Mouse (Mus musculus) adrenal gland, adult 18-20 months (tissue): ENCODE measurements around the gene Zdhhc1. TPM values are rescaled to one million over a fixed set of nuclear protein-coding genes. Genes with fewer than 3 reads are reported as not detected.

Experiments used
- total RNA-seq, 2 experiments: library from RNA; stranded (reverse); gene quantifications; 1 replicate in 1 of 2; 2 replicates in 1 of 2; pipeline ENCODE4 v1.2.3; 2021

Gene Zdhhc1
- total RNA-seq, 2 experiments from 2014 or later: 18.1 to 18.3 TPM

Other genes with a start within 250 kb of the Zdhhc1 start
- gene B3gnt9, start 241.7 kb downstream of the Zdhhc1 start, total RNA-seq: 1 to 10 TPM; 2.7 to 3.2 TPM
- gene Tradd, start 232.3 kb downstream of the Zdhhc1 start, total RNA-seq: 10 to 100 TPM; 13.1 to 15.5 TPM
- 1 to 10 TPM; 3.7 to 4.3 TPM for gene Fbxl8, start 232.3 kb downstream of the Zdhhc1 start, total RNA-seq
- gene Hsf4, start 227.1 kb downstream of the Zdhhc1 start, total RNA-seq: 1 to 10 TPM; 2.2 to 4.3 TPM
- 10 to 100 TPM in 1 of 2 experiments, 1 to 10 TPM in 1; 6.7 to 20.3 TPM for gene Nol3, start 220.8 kb downstream of the Zdhhc1 start, total RNA-seq
- 1 to 10 TPM; 2.2 to 2.8 TPM for gene 4931428F04Rik, start 207.0 kb downstream of the Zdhhc1 start, total RNA-seq
- gene Exoc3l, start 200.8 kb downstream of the Zdhhc1 start, total RNA-seq: 10 to 100 TPM; 15.6 to 17.2 TPM
- gene E2f4, start 199.2 kb downstream of the Zdhhc1 start, total RNA-seq: 10 to 100 TPM; 43.2 to 44.9 TPM
- 1 to 10 TPM; 4.5 to 6.9 TPM for gene Elmo3, start 191.3 kb downstream of the Zdhhc1 start, total RNA-seq
- 1 to 10 TPM; 3.1 to 3.8 TPM for gene Lrrc29, start 170.6 kb downstream of the Zdhhc1 start, total RNA-seq
- 10 to 100 TPM; 55.6 to 69.6 TPM for gene Tmem208, start 170.5 kb downstream of the Zdhhc1 start, total RNA-seq
- gene Fhod1, start 148.9 kb downstream of the Zdhhc1 start, total RNA-seq: 1 to 10 TPM; 8.3 to 8.6 TPM
- gene Slc9a5, start 148.1 kb downstream of the Zdhhc1 start, total RNA-seq: under 1 TPM; 0.58 to 0.93 TPM
- under 1 TPM; 0.17 to 0.67 TPM for gene Plekhg4, start 123.6 kb downstream of the Zdhhc1 start, total RNA-seq
- gene Kctd19, start 83.4 kb downstream of the Zdhhc1 start, total RNA-seq: under 1 TPM in 1 of 2 experiments, not detected in 1; 0.13 TPM
- gene Lrrc36, start 83.3 kb downstream of the Zdhhc1 start, total RNA-seq: 1 to 10 TPM; 3.3 to 4.5 TPM
- 10 to 100 TPM; 24.0 to 43.0 TPM for gene Tppp3, start 25.4 kb downstream of the Zdhhc1 start, total RNA-seq
- under 1 TPM; 0.16 to 0.53 TPM for gene Hsd11b2, start 21.9 kb upstream of the Zdhhc1 start, total RNA-seq
- 100 to 1,000 TPM; 118 to 121 TPM for gene Atp6v0d1, start 69.1 kb upstream of the Zdhhc1 start, total RNA-seq
- gene Ripor1, start 108.4 kb upstream of the Zdhhc1 start, total RNA-seq: 10 to 100 TPM; 25.9 to 32.9 TPM
- gene Ctcf, start 139.7 kb upstream of the Zdhhc1 start, total RNA-seq: 10 to 100 TPM; 54.2 to 55.2 TPM
- gene Agrp, start 140.5 kb upstream of the Zdhhc1 start, total RNA-seq: 1 to 10 TPM; 3.3 to 5.3 TPM
- 1 to 10 TPM; 2.0 to 2.9 TPM for gene Carmil2, start 189.4 kb upstream of the Zdhhc1 start, total RNA-seq
- gene Acd, start 204.2 kb upstream of the Zdhhc1 start, total RNA-seq: 10 to 100 TPM; 21.1 to 23.9 TPM
- 10 to 100 TPM in 1 of 2 experiments, 1 to 10 TPM in 1; 7.5 to 14.2 TPM for gene Pard6a, start 204.2 kb upstream of the Zdhhc1 start, total RNA-seq
- gene 4933405L10Rik, start 210.8 kb upstream of the Zdhhc1 start, total RNA-seq: not detected
- gene Enkd1, start 211.3 kb upstream of the Zdhhc1 start, total RNA-seq: 1 to 10 TPM; 3.0 to 3.5 TPM